Mouse (Mus musculus) frontal cortex, postnatal 25 days (tissue): ENCODE data around the gene Scnn1g.

Source experiments
- DNase-seq, 2 experiments: peaks; one replicate each; pipeline ENCODE4 v3.0.0; 2022; ENCODE audit warnings: low spot score in 2 of 2

Scnn1g gene

GRCm38 (mm10) chr7:121778553-121778952 is 44.3 kb downstream of the Scnn1g start:
- no peak for DNase-seq

- DNase-seq: no peak
Measured at GRCm38 (mm10) chr7:121778980-121779379, 44.7 kb downstream of the Scnn1g start.

- DNase-seq: no peak
Measured at GRCm38 (mm10) chr7:121779409-121779808, 45.1 kb downstream of the Scnn1g start.

- no peak for DNase-seq
Measured at GRCm38 (mm10) chr7:121782188-121782909, 48.1 kb downstream of the Scnn1g start.

DNA sequence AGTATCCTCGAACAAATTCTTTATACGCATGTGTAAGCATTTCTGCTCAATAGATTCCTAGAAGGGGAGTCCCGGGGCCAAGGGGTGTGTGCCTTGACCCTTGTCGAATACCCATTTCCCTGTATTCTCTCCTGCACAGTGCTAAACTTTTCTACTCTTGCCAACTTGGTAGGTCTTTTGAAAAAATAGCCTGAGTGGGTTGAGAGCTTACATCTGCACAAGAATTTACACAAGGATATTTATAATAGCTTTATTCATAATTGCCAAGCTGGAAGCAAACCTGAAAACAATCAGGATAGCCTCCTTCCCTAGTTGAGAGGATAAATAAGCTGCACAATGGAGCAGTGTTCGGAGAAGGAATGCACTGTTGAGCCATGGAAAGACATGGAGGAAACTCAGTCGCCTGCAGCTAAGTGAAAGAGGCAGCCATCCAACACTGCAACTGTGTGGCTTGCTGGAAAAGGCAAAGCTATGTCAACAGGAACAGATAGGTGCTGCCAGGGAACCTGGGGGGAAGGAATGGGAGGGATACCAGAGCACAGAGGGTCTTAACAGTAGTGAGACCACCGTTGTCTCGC is 51.5 kb downstream of the Scnn1g start:
- DNase-seq: no peak

GRCm38 (mm10) chr7:121797781-121798180 is 63.5 kb downstream of the Scnn1g start:
- no peak for DNase-seq

DNA sequence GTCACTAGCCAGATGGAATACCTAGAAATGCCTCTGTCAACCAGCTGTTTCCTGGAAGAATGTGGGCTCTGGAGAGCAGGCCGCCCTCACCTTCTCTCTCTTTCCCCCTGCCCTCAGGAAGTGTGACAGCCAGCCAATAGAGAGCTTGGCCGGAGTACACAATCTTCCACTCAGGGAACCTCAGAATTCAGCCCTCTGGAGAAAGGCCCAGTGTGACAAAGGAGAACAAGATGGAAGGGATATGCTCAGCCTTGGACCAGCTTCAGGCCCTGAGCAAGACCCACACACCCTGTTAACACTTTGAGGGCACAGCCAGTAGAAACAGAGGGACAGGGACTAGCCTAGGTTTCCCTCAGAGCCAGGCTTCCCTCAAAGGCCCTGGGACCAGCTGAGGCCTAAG is 68.2 kb downstream of the Scnn1g start:
- DNase-seq: no peak

GRCm38 (mm10) chr7:121803011-121803410 is 68.7 kb downstream of the Scnn1g start:
- no peak for DNase-seq

DNA sequence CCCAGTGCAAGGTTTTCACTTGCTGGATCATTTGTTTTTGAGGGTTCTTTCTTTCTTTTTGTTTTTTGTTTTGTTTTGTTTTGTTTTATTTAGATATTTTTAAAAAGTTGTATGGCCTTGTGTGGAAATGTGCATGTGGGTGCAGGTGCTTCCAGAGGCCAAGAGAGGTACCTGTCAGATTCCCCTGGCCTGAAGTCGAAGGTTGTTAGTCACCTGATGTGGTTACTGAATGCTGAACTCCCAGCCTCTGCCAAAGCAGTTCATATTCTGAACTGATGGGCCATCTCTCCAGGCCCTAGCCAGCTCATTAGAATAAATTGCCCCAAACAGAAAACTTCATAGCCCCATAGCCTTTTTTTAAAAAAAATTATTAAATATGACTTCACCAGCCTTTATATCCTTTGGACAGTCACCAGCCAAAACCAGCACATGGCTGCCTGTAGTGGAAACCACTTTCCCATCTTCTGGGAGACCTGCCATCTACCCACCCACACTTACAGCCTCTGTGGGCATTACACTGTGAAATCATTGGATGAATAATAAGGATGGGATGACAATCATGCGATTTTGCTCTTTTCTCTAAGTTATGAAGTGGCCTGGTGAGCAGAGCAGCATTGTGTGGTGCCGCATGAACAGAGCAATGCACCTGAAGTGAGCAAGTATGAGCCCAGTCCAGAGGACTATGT is 71.7 kb downstream of the Scnn1g start:
- peak in 1 of 2 experiments; percentile 18 for DNase-seq

DNA sequence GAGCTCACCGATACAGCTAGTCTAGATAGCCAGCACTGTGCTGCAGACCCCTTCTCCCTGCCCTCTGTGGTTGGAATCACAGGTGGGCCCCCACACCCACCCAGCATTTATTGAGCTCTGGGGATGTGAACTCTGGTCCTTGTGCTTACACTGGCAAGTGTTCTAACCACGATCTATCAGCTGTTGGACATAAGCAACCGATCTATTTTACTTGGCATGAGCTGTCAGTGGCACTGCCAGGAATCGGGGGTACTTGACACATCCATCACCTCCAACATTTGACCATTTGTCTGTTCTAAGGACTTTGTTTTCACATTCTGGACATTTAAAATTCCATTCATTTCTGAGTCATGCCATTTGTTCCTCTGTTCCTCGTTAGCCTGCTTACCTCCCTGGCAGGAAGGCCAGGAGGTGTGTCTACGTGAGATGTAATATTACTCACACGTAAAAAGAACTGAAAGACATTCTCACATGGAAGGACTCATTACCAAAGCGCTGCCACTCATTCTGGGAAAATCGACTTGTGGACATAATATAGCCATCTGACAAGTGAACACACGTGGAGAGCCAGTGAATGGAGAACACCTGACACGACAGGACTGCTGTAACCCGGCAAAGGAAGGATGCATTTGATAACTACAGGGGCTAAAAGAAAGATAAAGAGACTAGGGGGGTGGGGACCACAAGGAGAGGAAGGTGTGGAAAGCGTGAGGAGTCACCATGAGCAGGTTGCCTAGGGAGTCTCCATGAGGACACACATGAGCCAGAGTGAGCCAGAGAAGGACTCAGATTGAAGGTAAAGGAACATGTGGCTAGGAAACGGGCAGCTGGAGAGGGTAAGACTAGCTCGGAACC is 73.7 kb downstream of the Scnn1g start:
- no peak for DNase-seq
